Mouse (Mus musculus): ENCODE measurements at regions not wholly inside any gene's neighbourhood (a gene's known extent, or its start where the extent isn't known, plus 50 kb on each side); places are given as distances from the start of the nearest gene placed in this dataset.
A peak's percentile ranks its signal among the peaks of the same experiment; 100 is the strongest.
"Not testable (repeated sequence)": the region's sequence is repeated elsewhere in the genome, so short reads cannot be mapped to it uniquely, and the experiment has no call there.

- ATAC-seq (ENCODE audit: low FRiP score, low read depth), result peak; percentile 28; the same call in 1 of the 2 replicates
- no peak overlapping the region for H3K27ac ChIP-seq
- H3K9ac ChIP-seq, result no peak overlapping the region
- no peaks in the 10 kb centered on the region for H3K4me1 ChIP-seq
- H3K9me3 ChIP-seq, result no peaks in the 10 kb centered on the region
- H3K27me3 ChIP-seq (replicated peaks), result no peaks in the 10 kb centered on the region; the same call in 1 of the 2 replicates
- 57% methylated on average over 9 of the region's 9 CpGs for WGBS
- no peaks in the 10 kb centered on the region for H3K36me3 ChIP-seq
- no peak overlapping the region for H3K4me2 ChIP-seq (replicated peaks)
- no peak overlapping the region for H3K4me3 ChIP-seq
Measured at GRCm38 (mm10) chr8:78061827-78062719, 151.0 kb upstream of the Ttc29 start.

DNA sequence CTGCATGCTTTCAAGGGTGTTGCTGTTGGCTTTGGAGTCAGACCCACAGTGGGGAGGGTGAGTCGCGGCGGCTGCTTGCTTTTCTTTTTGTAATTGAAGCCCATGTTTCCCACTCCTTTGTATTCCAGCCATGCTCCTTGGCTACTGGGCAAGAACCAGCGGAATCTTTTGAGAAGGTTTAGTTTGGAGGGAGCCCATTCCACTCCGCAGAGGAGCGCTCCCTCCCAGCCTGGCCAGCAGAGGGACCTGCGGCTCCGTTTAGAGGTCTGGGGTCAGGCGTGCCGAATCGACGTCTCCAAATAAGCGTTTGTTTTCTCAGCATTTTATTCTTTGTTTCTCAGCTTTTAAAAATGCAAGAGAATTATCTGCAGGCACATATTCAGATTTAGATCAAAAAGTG is 149.6 kb upstream of the Ttc29 start:
- H3K27ac ChIP-seq, result no peak overlapping the region
- no peak overlapping the region for H3K9ac ChIP-seq
- H3K4me2 ChIP-seq (replicated peaks), result peak overlapping the region; percentile 55
- no peaks in the 10 kb centered on the region for H3K4me1 ChIP-seq
- H3K36me3 ChIP-seq, result no peaks in the 10 kb centered on the region
- 3% methylated on average over 13 of the region's 13 CpGs for WGBS
- H3K4me3 ChIP-seq, result peak overlapping the region; percentile 11; the same call in 1 of the 2 replicates
- H3K9me3 ChIP-seq, result no peaks in the 10 kb centered on the region
- ATAC-seq (ENCODE audit: low FRiP score, low read depth), result no peak; the same call in 1 of the 2 replicates
- peaks cover 4% of the 10 kb centered on the region for H3K27me3 ChIP-seq (replicated peaks)

DNA sequence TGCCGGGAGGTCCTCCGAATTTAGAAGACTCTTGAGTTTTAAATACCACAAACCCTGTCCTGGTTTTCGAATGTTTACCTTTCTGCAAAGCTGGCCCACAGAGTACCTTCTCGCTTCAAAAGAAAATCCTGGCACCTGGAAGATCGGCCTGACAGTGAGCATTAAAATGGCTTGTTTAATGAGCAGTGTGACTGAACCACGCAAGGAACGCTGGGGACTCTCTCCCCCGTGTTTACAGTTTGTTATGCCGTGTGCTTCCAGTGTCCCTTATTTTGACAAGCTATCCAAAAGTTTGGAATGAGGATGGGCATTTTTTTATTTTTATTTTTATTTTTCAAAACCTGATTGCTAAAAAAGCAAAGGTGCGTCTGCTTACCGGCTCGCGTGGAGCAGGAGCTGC is 148.9 kb upstream of the Ttc29 start:
- 46% methylated on average over 13 of the region's 13 CpGs for WGBS
- no peak overlapping the region for H3K27ac ChIP-seq
- H3K9ac ChIP-seq, result no peak overlapping the region
- H3K4me2 ChIP-seq (replicated peaks), result peak overlapping the region; percentile 55
- peaks cover 4% of the 10 kb centered on the region for H3K27me3 ChIP-seq (replicated peaks)
- no peaks in the 10 kb centered on the region for H3K9me3 ChIP-seq
- H3K4me3 ChIP-seq, result peak overlapping the region; percentile 11; the same call in 1 of the 2 replicates
- ATAC-seq (ENCODE audit: low FRiP score, low read depth), result no peak
- no peaks in the 10 kb centered on the region for H3K4me1 ChIP-seq
- H3K36me3 ChIP-seq, result no peaks in the 10 kb centered on the region

DNA sequence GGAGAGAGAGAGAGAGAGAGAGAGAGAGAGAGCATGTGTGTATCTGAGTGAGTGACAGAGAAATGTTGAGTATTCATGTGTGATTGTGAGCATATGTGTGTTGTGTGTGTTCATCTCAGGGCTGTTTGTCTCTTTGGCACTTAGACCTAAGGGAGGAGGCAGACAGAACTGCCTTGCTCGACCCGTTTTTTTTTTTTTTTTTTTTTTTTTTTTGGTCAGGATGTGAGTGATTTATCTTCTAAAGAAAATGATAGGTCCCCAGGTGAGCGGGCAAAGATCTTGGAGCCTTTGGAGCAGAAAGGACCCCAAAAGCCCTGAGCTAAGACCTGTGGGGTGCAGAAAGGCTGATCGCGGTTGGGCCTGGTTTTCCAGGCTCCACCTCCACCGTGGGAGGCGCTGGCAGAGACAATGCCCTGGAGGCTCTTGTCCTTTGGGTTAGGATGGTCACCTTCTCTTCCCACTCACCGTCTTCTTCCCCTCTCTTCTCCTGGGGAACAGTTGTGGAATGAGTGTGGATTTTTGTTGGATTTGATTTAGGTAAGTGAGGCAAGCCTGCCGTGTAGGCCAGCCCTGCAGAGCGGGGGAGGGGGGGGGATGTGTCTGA is 147.1 kb upstream of the Ttc29 start:
- H3K9me3 ChIP-seq, result no peaks in the 10 kb centered on the region
- no peaks in the 10 kb centered on the region for H3K36me3 ChIP-seq
- no peak overlapping the region for H3K9ac ChIP-seq
- no peaks in the 10 kb centered on the region for H3K4me1 ChIP-seq
- ATAC-seq (ENCODE audit: low FRiP score, low read depth), result no peak
- WGBS, result 29% methylated on average over 10 of the region's 10 CpGs
- no peak overlapping the region for H3K27ac ChIP-seq
- peaks cover 4% of the 10 kb centered on the region for H3K27me3 ChIP-seq (replicated peaks)
- no peak overlapping the region for H3K4me2 ChIP-seq (replicated peaks)
- no peak overlapping the region for H3K4me3 ChIP-seq

GRCm38 (mm10) chr8:78068087-78068910 is 144.8 kb upstream of the Ttc29 start:
- H3K4me3 ChIP-seq, result no peak overlapping the region
- H3K9ac ChIP-seq, result no peak overlapping the region
- ATAC-seq (ENCODE audit: low FRiP score, low read depth), result no peak
- H3K4me1 ChIP-seq, result no peaks in the 10 kb centered on the region
- no peak overlapping the region for H3K4me2 ChIP-seq (replicated peaks)
- H3K27me3 ChIP-seq (replicated peaks), result peaks cover 4% of the 10 kb centered on the region
- H3K36me3 ChIP-seq, result no peaks in the 10 kb centered on the region
- no peak overlapping the region for H3K27ac ChIP-seq
- no peaks in the 10 kb centered on the region for H3K9me3 ChIP-seq
- 23% methylated on average over 13 of the region's 13 CpGs for WGBS

DNA sequence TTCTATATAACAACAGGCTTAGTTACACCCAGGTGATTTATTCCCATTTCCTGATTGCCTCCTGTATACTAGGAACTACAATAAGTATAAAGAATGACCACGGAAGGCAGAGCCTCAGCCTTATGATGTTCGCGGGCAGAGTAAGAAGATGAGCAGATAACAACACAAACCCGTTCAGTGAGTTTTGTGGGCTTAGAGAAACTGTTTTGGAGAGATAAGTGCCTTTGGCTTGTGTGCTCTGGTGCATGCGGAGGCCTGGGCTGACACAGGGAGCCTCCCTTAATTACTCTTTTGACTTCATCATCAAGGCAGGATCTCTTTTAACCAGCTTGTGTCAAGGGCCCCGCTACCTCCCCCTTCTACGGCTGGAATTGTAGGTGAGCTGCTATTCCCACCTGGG is 139.3 kb upstream of the Ttc29 start:
- Histone ChIP-seq H3K4me2 (replicated peaks) (no peak overlapping the region), H3K4me1 (no peaks in the 10 kb centered on the region), H3K9ac (no peak overlapping the region), H3K36me3 (no peaks in the 10 kb centered on the region), H3K9me3 (no peaks in the 10 kb centered on the region), H3K27me3 (replicated peaks) (no peaks in the 10 kb centered on the region), H3K4me3 (no peak overlapping the region), H3K27ac (no peak overlapping the region)
- WGBS, result 83% methylated on average over 7 of the region's 7 CpGs
- ATAC-seq (ENCODE audit: low FRiP score, low read depth), result no peak

DNA sequence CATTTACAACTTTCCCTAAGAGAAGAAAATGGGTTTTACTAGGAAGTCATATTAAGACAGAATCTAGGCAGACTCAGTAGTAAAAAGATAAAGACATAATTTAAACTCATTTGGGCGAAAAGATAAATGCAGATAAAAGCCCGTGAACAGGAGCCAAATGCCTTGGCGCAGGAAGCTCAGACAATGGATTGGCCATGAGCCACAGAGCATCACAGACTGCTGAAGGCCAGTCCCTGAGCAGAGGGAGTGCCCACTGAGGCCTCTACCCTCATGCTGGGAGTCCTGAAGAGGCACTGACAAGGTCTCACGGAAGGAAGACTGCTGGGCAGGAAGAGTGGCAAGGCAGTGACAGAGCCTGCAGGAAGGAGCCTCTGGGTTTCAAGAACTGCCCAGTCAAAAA is 136.0 kb upstream of the Ttc29 start:
- no peak for ATAC-seq (ENCODE audit: low FRiP score, low read depth)
- WGBS, result 44% methylated on average over 4 of the region's 4 CpGs

GRCm38 (mm10) chr8:78081395-78081794 is 131.7 kb upstream of the Ttc29 start:
- H3K4me3 ChIP-seq; H3K4me2 ChIP-seq (replicated peaks); H3K9me3 ChIP-seq; H3K9ac ChIP-seq; ATAC-seq (ENCODE audit: low FRiP score, low read depth); H3K36me3 ChIP-seq; H3K27me3 ChIP-seq (replicated peaks); H3K27ac ChIP-seq; H3K4me1 ChIP-seq: not testable (repeated sequence)
- WGBS, result 56% methylated on average over 7 of the region's 7 CpGs

More for the DNA sequence above, 136.0 kb upstream of the Ttc29 start:
- Histone ChIP-seq H3K9ac (no peak overlapping the region), H3K4me1 (no peaks in the 10 kb centered on the region), H3K36me3 (no peaks in the 10 kb centered on the region), H3K4me3 (no peak overlapping the region), H3K27ac (no peak overlapping the region), H3K9me3 (no peaks in the 10 kb centered on the region), H3K4me2 (replicated peaks) (no peak overlapping the region), H3K27me3 (replicated peaks) (no peaks in the 10 kb centered on the region)

DNA sequence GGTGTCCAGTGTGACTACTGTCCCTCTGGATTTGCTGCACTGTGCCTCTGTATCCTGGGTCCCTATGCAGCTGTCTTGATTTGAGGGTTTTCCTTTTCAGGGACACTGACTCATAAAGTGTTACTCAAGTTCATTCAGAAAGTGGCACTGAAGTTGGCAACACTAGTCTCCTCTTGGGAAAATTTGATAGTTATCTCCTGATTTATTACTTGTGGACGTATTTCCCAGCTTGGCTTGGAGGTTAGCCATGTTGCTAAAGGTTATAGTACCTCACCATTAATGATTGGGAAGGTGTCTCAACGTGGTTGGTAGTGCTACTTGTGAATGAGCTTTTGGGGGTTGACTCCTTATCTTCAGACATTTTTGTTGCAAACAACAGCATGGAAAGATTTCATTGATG is 130.1 kb upstream of the Ttc29 start:
- ATAC-seq (ENCODE audit: low FRiP score, low read depth), result no peak

GRCm38 (mm10) chr8:78086361-78086760 is 126.7 kb upstream of the Ttc29 start:
- Histone ChIP-seq H3K27me3 (replicated peaks) (no peaks in the 10 kb centered on the region), H3K4me1 (no peaks in the 10 kb centered on the region), H3K9me3 (no peaks in the 10 kb centered on the region), H3K27ac (no peak overlapping the region), H3K9ac (no peak overlapping the region), H3K36me3 (no peaks in the 10 kb centered on the region), H3K4me3 (no peak overlapping the region), H3K4me2 (replicated peaks) (no peak overlapping the region)
- WGBS, result 88% methylated on average over 3 of the region's 3 CpGs
- no peak for ATAC-seq (ENCODE audit: low FRiP score, low read depth)

More for the DNA sequence above, 130.1 kb upstream of the Ttc29 start:
- Histone ChIP-seq H3K27ac (no peak overlapping the region), H3K27me3 (replicated peaks) (no peaks in the 10 kb centered on the region), H3K4me3 (no peak overlapping the region), H3K9me3 (no peaks in the 10 kb centered on the region), H3K4me2 (replicated peaks) (no peak overlapping the region), H3K4me1 (no peaks in the 10 kb centered on the region), H3K36me3 (no peaks in the 10 kb centered on the region), H3K9ac (no peak overlapping the region)
- 83% methylated on average over 2 of the region's 2 CpGs for WGBS

- 87% methylated on average over 9 of the region's 9 CpGs for WGBS
- no peak for ATAC-seq (ENCODE audit: low FRiP score, low read depth)
- no peak overlapping the region for H3K9ac ChIP-seq
- no peaks in the 10 kb centered on the region for H3K27me3 ChIP-seq (replicated peaks)
- no peak overlapping the region for H3K4me2 ChIP-seq (replicated peaks)
- H3K36me3 ChIP-seq, result no peaks in the 10 kb centered on the region
- no peak overlapping the region for H3K4me3 ChIP-seq
- no peaks in the 10 kb centered on the region for H3K4me1 ChIP-seq
- no peak overlapping the region for H3K27ac ChIP-seq
- H3K9me3 ChIP-seq, result no peaks in the 10 kb centered on the region
Measured at GRCm38 (mm10) chr8:78090382-78091122, 122.5 kb upstream of the Ttc29 start.
